Mouse (Mus musculus) intestine, postnatal 0 days (tissue): ENCODE results near the gene Hist1h3e. TPM values are rescaled to one million over a fixed set of nuclear protein-coding genes. Genes with fewer than 3 reads are reported as not detected.
"Not testable (repeated sequence)": the region's sequence is repeated elsewhere in the genome, so short reads cannot be mapped to it uniquely, and the experiment has no call there.

ENCODE experiments used
- ATAC-seq: fragments of 200-750 bp; cut with Nextera tagmentation; 2 replicates; pipeline ENCODE4 v1.8.0; 2017; ENCODE audit warnings: mild to moderate bottlenecking, moderate TSS enrichment, moderate library complexity
- H3K27ac ChIP-seq: fragments of 300-500 bp; sonication (generic); 2 replicates; pipeline ENCODE4 v1.5.1; 2014; ENCODE audit warnings: mild to moderate bottlenecking, low read depth, low read length, moderate library complexity
- H3K27me3 ChIP-seq: fragments of 300-500 bp; sonication (generic); replicated peaks from 2 replicates; pipeline ENCODE4 v1.6.1; 2014; ENCODE audit warnings: low read length, mixed read lengths; ENCODE audit not compliant: control insufficient read depth, insufficient read depth
- H3K36me3 ChIP-seq: fragments of 300-500 bp; sonication (generic); 2 replicates; pipeline ENCODE4 v1.6.1; 2014; ENCODE audit warnings: mild to moderate bottlenecking, moderate library complexity; ENCODE audit not compliant: control insufficient read depth, insufficient read depth
- H3K4me1 ChIP-seq: fragments of 300-500 bp; sonication (generic); replicated peaks from 2 replicates; pipeline ENCODE4 v1.6.1; 2014; ENCODE audit warnings: antibody characterized with exemption, low read length, mixed read lengths; ENCODE audit not compliant: control insufficient read depth, insufficient read depth
- H3K4me2 ChIP-seq: fragments of 300-500 bp; sonication (generic); replicated peaks from 2 replicates; pipeline ENCODE4 v1.6.1; 2014; ENCODE audit warnings: low read depth, mild to moderate bottlenecking, moderate library complexity
- H3K4me3 ChIP-seq: fragments of 300-500 bp; sonication (generic); 2 replicates; pipeline ENCODE4 v1.5.1; 2014; ENCODE audit warnings: low read depth, low read length
- H3K9ac ChIP-seq: fragments of 300-500 bp; sonication (generic); 2 replicates; pipeline ENCODE4 v1.6.1; 2014; ENCODE audit warnings: mild to moderate bottlenecking, low read depth, low read length
- H3K9me3 ChIP-seq: fragments of 300-500 bp; sonication (generic); 2 replicates; pipeline ENCODE4 v1.6.1; 2016; ENCODE audit warnings: mixed run types; ENCODE audit not compliant: control insufficient read depth
- CTCF ChIP-seq: sonication (generic); IDR thresholded peaks from 2 replicates; pipeline ENCODE4 v1.5.1; 2016; ENCODE audit warnings: low read depth, mild to moderate bottlenecking, control low read depth, antibody characterized with exemption, moderate library complexity
- WGBS: fragments of 180-500 bp; shearing (Covaris S2); extraction: QIAGEN DNeasy Blood & Tissue Kit; methylation state at CpG from one replicate; pipeline ENCODE4 v1.1.7; 2014; 5-methylcytosine and 5-hydroxymethylcytosine counted together
- polyA plus RNA-seq: library from polyadenylated mRNA; unstranded; fragments of >200 nt; fragmentation: Nextera tagmentation; extraction: Ambion mirVana; gene quantifications from 2 replicates; pipeline ENCODE4 v1.2.1, GENCODE M21; 2015

Hist1h3e gene
- polyA plus RNA-seq, 1 experiment from 2014 or later, result 2.2 TPM

DNA sequence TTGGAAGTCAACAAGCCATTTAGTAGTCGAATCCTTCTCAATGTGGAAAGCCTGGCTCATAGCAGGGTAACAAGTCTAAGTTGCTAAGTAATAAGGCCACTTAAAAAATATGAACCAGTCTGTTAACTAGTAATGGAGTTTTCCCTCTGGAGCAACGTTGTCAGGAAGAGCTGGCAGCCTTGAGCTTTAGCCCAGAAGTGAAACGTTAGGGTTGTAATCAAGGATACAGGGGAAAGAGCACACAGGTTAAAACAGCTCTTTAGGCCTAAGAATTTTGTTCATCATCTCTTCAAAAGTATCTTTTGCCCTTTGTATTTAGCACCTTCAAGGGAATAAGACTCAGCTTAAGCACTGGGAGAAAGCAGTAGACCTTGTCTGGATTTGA lies 11.4 kb downstream of the Hist1h3e start:
- H3K36me3 ChIP-seq, result no peaks in the 10 kb centered on the region
- H3K4me2 ChIP-seq, result peak overlapping the region; percentile 64
- peak overlapping the region; percentile 38 for H3K4me3 ChIP-seq
- 3% methylated on average over 3 of the region's 3 CpGs for WGBS
- peak overlapping the region; percentile 76 for H3K27ac ChIP-seq
- peak overlapping the region; percentile 12; the same call in 1 of the 2 replicates for H3K9ac ChIP-seq
- no peak for TF ChIP-seq CTCF
- no peaks in the 10 kb centered on the region for H3K27me3 ChIP-seq
- no peaks in the 10 kb centered on the region for H3K4me1 ChIP-seq
- H3K9me3 ChIP-seq, result no peaks in the 10 kb centered on the region
- ATAC-seq, result no peak

DNA sequence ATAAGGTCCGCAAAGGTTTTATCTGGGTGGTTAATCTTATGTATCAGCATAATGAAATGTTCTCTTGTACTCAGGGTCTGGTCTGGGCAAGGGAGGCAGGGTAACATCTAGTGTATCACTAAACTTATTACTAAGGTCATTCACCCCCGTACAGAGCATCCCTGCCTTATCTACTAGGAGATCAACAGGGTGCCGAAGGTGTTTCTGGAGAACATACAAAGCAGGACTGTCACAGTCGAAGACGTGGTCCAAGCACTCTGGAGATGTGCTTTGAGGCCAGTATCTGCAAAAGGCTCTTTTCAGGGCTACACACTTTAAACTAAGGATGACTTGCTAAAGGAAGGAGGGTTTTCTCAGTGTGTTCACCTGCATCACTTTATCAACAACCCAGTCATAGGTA lies 15.5 kb downstream of the Hist1h3e start:
- Histone ChIP-seq H3K4me1 (no peaks in the 10 kb centered on the region; the same call in 1 of the 2 replicates), H3K4me3 (no peak overlapping the region), H3K36me3 (no peaks in the 10 kb centered on the region), H3K27ac (no peak overlapping the region), H3K27me3 (no peaks in the 10 kb centered on the region), H3K9me3 (no peaks in the 10 kb centered on the region), H3K9ac (no peak overlapping the region), H3K4me2 (no peak overlapping the region)
- 71% methylated on average over 5 of the region's 5 CpGs for WGBS
- TF ChIP-seq CTCF, result no peak
- no peak for ATAC-seq

DNA sequence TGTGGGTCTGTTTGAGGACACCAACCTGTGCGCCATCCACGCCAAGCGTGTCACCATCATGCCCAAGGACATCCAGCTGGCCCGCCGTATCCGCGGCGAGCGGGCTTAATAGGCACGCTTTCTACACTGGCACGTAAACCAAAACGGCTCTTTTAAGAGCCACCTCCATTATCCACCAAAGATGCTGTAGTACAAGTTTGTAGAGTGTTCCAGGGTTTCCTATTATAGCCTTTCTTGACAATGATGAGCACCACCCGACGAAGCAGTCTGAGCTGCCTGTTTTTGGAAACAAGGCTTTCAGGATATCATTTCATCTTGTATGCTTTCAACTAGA lies 17.4 kb downstream of the Hist1h3e start:
- H3K4me3 ChIP-seq, result peak overlapping the region; percentile 36
- H3K4me1 ChIP-seq, H3K9ac ChIP-seq, H3K27ac ChIP-seq, ATAC-seq, H3K27me3 ChIP-seq, H3K9me3 ChIP-seq, H3K36me3 ChIP-seq: not testable (repeated sequence)
- WGBS, result under 1% methylated on average over 11 of the region's 14 CpGs
- H3K4me2 ChIP-seq, result peak overlapping the region; percentile 78

DNA sequence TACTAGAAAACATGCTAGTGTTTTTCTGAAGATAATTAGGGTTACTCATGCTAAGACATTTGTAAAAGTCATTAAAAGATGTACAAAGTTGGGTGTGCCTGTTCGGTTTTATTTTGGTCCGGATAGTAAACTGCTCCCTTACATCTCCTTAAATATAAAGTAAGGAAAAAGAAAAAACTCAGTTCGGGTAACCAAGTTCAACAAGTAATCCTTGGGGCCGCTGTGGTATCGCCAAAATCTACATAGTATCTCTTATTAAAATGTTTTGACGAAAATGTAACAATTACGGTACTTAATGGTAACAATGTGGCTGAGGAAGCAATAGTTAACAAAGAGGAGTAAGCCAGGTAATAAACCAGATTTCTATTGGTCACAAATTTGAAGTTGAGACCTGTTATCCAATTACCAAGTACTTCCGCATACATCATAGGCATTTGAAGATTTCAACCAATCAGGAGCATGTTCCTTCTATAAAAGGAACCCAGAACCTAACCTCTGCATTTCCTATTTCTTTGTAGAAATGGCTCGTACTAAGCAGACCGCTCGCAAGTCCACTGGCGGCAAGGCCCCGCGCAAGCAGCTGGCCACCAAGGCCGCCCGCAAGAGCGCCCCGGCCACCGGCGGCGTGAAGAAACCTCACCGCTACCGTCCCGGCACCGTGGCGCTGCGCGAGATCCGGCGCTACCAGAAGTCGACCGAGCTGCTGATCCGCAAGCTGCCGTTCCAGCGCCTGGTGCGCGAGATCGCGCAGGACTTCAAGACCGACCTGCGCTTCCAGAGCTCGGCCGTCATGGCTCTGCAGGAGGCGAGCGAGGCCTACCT lies 18.0 kb downstream of the Hist1h3e start, which contains the start of gene Hist1h3f:
Hist1h3f (plus strand) TSS at position 88 of the 822 bp plus-strand sequence.
- no peak for TF ChIP-seq CTCF
- 1% methylated on average over 22 of the region's 45 CpGs for WGBS
- no peaks in the 10 kb centered on the region; the same call in 1 of the 2 replicates for H3K4me1 ChIP-seq
- ATAC-seq, result peak; percentile 91
- H3K4me3 ChIP-seq, result peak within 1 kb of the TSS; percentile 36
- H3K27me3 ChIP-seq, result no peaks in the 10 kb centered on the region
- no peaks in the 10 kb centered on the region for H3K9me3 ChIP-seq
- H3K36me3 ChIP-seq, result no peaks in the 10 kb centered on the region
- H3K9ac ChIP-seq, result peak within 1 kb of the TSS; percentile 40
- peak within 1 kb of the TSS; percentile 78 for H3K4me2 ChIP-seq
- peak within 1 kb of the TSS; percentile 73 for H3K27ac ChIP-seq

DNA sequence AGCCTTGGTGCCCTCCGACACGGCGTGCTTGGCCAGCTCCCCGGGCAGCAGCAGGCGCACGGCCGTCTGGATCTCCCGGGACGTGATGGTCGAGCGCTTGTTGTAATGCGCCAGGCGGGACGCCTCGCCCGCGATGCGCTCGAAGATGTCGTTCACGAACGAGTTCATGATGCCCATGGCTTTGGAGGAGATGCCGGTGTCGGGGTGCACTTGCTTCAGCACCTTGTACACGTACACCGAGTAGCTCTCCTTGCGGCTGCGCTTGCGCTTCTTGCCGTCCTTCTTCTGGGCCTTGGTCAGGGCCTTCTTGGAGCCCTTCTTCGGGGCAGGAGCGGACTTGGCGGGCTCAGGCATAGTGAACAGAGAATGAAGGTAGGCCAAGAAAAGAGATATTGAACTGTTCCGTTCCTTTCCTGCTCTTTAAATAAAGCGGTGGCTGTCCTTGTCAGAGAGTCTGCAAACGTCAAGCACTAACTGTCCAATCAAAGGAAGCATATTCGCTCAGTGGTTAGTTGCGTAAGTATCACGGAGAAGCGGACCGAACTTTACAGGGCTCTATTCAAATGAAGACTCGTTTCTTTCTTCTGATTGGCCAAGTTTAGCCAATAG lies 19.1 kb downstream of the Hist1h3e start, which contains the start of gene Hist1h2bh:
Hist1h2bh (minus strand) TSS at position 394 of the 609 bp plus-strand sequence.
- WGBS, result under 1% methylated on average over 34 of the region's 42 CpGs
- peak within 1 kb of the TSS; percentile 36 for H3K4me3 ChIP-seq
- peak; percentile 89 for ATAC-seq
- peak within 1 kb of the TSS; percentile 40 for H3K9ac ChIP-seq
- peak within 1 kb of the TSS; percentile 78 for H3K4me2 ChIP-seq
- H3K27me3 ChIP-seq, H3K9me3 ChIP-seq, H3K36me3 ChIP-seq, H3K4me1 ChIP-seq: not testable (repeated sequence)
- peak within 1 kb of the TSS; percentile 66 for H3K27ac ChIP-seq

DNA sequence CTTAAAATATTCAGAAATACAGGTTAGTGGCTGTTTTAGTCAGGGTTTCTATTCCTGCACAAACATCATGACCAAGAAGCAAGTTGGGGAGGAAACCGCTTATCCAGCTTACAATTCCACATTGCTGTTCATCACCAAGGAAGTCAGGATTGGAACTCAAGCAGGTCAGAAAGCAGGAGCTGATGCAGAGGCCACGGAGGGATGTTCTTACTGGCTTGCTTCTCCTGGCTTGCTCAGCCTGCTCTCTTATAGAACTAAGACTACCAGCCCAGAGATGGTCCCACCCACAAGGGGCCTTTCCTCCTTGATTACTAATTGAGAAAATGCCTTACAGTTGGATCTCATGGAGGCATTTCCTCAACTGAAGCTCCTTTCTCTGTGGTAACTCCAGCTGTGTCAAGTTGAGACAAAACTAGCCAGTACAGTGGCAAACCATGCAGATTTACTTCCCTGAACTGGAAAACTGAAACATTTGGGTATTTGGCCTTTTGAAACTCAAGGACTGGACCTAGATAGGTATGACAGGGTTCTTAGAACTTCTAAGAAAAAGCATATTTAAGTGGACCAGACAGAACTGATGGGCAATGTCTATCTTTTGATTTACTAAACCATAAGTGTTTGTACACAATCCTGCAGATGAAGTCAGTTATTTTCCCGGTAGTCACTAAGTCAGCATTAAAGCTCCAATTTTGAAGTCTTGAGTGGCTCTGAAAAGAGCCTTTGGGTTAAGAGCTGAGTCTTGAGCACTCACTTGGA lies 19.8 kb downstream of the Hist1h3e start:
- 9% methylated on average over 3 of the region's 3 CpGs for WGBS
- not testable (repeated sequence) for H3K36me3 ChIP-seq, H3K27me3 ChIP-seq, H3K9me3 ChIP-seq, H3K4me1 ChIP-seq, ATAC-seq
- peak overlapping the region; percentile 40; the same call in 1 of the 2 replicates for H3K9ac ChIP-seq
- peak overlapping the region; percentile 78 for H3K4me2 ChIP-seq
- peak overlapping the region; percentile 64; the same call in 1 of the 2 replicates for H3K27ac ChIP-seq
- H3K4me3 ChIP-seq, result peak overlapping the region; percentile 36
